ENCODE assay signal across 9 mouse cellular contexts in the genomic region with DNA sequence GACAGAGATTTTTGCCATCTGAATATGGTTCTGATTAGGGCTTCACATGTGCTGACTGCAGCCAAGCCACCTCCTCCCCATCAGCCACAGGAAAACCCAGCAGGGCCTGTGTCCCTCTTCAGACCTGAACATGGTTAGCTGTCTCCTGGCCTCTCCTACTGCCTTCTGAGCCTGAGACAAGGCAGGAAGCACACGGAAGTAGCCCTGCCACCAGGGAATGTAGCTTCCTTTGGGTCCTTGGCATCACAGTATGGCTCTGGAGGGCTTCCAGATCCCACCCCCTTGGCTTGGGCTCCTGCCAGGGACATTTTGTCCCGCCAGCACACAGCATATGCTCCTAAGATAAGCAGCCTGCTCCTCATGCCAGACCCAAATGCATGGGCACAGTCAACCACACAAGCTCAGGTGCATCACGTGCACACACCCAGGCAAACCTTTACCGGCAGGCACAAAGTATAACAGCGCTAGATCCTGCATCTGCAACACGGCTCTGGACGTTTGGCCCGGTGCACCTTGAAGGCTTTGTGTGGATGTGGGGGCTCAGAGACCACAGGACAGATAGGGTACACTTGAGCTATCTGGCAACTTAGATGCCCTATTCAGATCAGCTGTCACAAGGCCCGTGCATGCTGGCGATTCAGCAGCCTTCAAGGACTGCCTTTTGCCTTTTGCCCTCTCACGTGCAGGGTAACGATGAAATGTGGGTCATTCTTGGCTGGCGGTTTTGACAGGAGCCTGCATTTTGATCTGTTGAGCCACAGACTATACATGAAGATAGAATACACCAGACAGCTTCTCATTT. TPM values are rescaled to one million over a fixed set of nuclear protein-coding genes. Genes with fewer than 3 reads are reported as not detected.
DNase-seq lines count a peak whose midpoint lies in the region; ATAC-seq and TF ChIP-seq lines count a peak whose summit lies in the region.
"Had no signal": no experiment of that assay in that cellular context is flagged by ENCODE, and none has a peak within 500 bp of the region (broad histone marks: within the 10 kb centered on the region; RNA-seq: fewer than 3 reads in every experiment).

No protein-coding gene starts in this region.

- no peaks in the 10 kb centered on the region for H3K27me3 ChIP-seq in forebrain, embryonic 13.5 days
- no peaks in the 10 kb centered on the region for H3K27me3 ChIP-seq in forebrain, embryonic 12.5 days
- no peaks in the 10 kb centered on the region for H3K27me3 ChIP-seq in embryonic facial prominence, embryonic 14.5 days (replicated peaks; ENCODE audit: control insufficient read depth, insufficient read depth, low read length)
- H3K27me3 ChIP-seq in stomach, postnatal 0 days (ENCODE audit: control insufficient read depth, insufficient read depth, low read length), result no peaks in the 10 kb centered on the region

- H3K4me2 ChIP-seq in forebrain, embryonic 13.5 days, result no peak overlapping the region
- no peak overlapping the region for H3K4me2 ChIP-seq in forebrain, embryonic 12.5 days
- H3K4me2 ChIP-seq in embryonic facial prominence, embryonic 14.5 days (ENCODE audit: low read depth, low read length), result no peak overlapping the region
- no peak overlapping the region for H3K4me2 ChIP-seq in stomach, postnatal 0 days (replicated peaks; ENCODE audit: low read depth)

- ATAC-seq in forebrain, embryonic 13.5 days, result peak; percentile 76
- no peak for ATAC-seq in forebrain, embryonic 12.5 days (ENCODE audit: low FRiP score)
- no peak for ATAC-seq in embryonic facial prominence, embryonic 14.5 days (ENCODE audit: low read depth)
- peak; percentile 54 to 68 for ATAC-seq in hematopoietic stem cell, adult 5-6 weeks (replicated peaks in 1 of 2; ENCODE audit: insufficient read depth in 1 of 2, low FRiP score in 2 of 2, low TSS enrichment in 1 of 2, low read depth in 1 of 2, poor library complexity in 2 of 2, severe bottlenecking in 2 of 2)
- ATAC-seq in stomach, postnatal 0 days (ENCODE audit: low FRiP score, low TSS enrichment), result peak; percentile 39; the same call in 1 of the 2 replicates

- 77% methylated on average over 13 of the region's 13 CpGs for WGBS in forebrain, embryonic 13.5 days
- 85% methylated on average over 13 of the region's 13 CpGs for WGBS in forebrain, embryonic 12.5 days
- WGBS in embryonic facial prominence, embryonic 14.5 days, result 75% methylated on average over 13 of the region's 13 CpGs
- WGBS in stomach, postnatal 0 days, result 73% methylated on average over 13 of the region's 13 CpGs

- no peaks in the 10 kb centered on the region for H3K9me3 ChIP-seq in forebrain, embryonic 13.5 days (replicated peaks)
- H3K9me3 ChIP-seq in forebrain, embryonic 12.5 days, result no peaks in the 10 kb centered on the region
- H3K9me3 ChIP-seq in embryonic facial prominence, embryonic 14.5 days (ENCODE audit: control insufficient read depth, low read length), result no peaks in the 10 kb centered on the region
- no peaks in the 10 kb centered on the region for H3K9me3 ChIP-seq in stomach, postnatal 0 days (ENCODE audit: control insufficient read depth, low read length)

- no peak for TF ChIP-seq CTCF in stomach, postnatal 0 days (IDR thresholded peaks at IDR 0.05; ENCODE audit: low read depth)

- peak; percentile 88 to 92 for DNase-seq in adrenal gland, adult (ENCODE audit: inconsistent age in 2 of 2, low spot score in 1 of 2)
- no peak for DNase-seq in embryonic facial prominence, embryonic 14.5 days (ENCODE audit: low spot score)
- peak; percentile 77 to 78 for DNase-seq in lung, adult 18-20 months
- DNase-seq in stomach, postnatal 0 days (ENCODE audit: low spot score), result peak; percentile 44
- DNase-seq in embryo, embryonic 10.5 days (ENCODE audit: low spot score), result no peak

- TF ChIP-seq EP300 in stomach, postnatal 0 days (optimal IDR thresholded peaks at IDR 0.05), result peak; percentile 48

- no peak overlapping the region; the same call in 1 of the 2 replicates for H3K27ac ChIP-seq in forebrain, embryonic 13.5 days
- no peak overlapping the region for H3K27ac ChIP-seq in forebrain, embryonic 12.5 days
- 0 out of 2 replicates have a peak overlapping the region, but pooled peaks have one; percentile 33 for H3K27ac ChIP-seq in embryonic facial prominence, embryonic 14.5 days (replicated peaks; ENCODE audit: low read depth, low read length)
- peak overlapping the region; percentile 45 for H3K27ac ChIP-seq in stomach, postnatal 0 days (replicated peaks)

- H3K36me3 ChIP-seq in forebrain, embryonic 13.5 days (ENCODE audit: poor library complexity, severe bottlenecking), result no peaks in the 10 kb centered on the region
- no peaks in the 10 kb centered on the region for H3K36me3 ChIP-seq in forebrain, embryonic 12.5 days (replicated peaks)
- H3K36me3 ChIP-seq in embryonic facial prominence, embryonic 14.5 days (ENCODE audit: control insufficient read depth, insufficient read depth, low read length), result no peaks in the 10 kb centered on the region
- no peaks in the 10 kb centered on the region for H3K36me3 ChIP-seq in stomach, postnatal 0 days (ENCODE audit: control insufficient read depth, insufficient read depth, low read length)

- H3K9ac ChIP-seq in forebrain, embryonic 13.5 days, result no peak overlapping the region
- H3K9ac ChIP-seq in forebrain, embryonic 12.5 days, result no peak overlapping the region
- H3K9ac ChIP-seq in embryonic facial prominence, embryonic 14.5 days (ENCODE audit: low read depth, low read length), result no peak overlapping the region
- H3K9ac ChIP-seq in stomach, postnatal 0 days (ENCODE audit: low read length), result no peak overlapping the region

- no peak overlapping the region for H3K4me3 ChIP-seq in forebrain, embryonic 13.5 days
- H3K4me3 ChIP-seq in forebrain, embryonic 12.5 days (replicated peaks), result no peak overlapping the region
- H3K4me3 ChIP-seq in embryonic facial prominence, embryonic 14.5 days (ENCODE audit: low read depth, low read length), result no peak overlapping the region
- no peak overlapping the region for H3K4me3 ChIP-seq in stomach, postnatal 0 days (ENCODE audit: low read depth, low read length)

- H3K4me1 ChIP-seq in forebrain, embryonic 13.5 days, result peaks cover 13% of the 10 kb centered on the region; the same call in 1 of the 2 replicates
- H3K4me1 ChIP-seq in forebrain, embryonic 12.5 days, result no peaks in the 10 kb centered on the region
- peaks cover 12% of the 10 kb centered on the region for H3K4me1 ChIP-seq in embryonic facial prominence, embryonic 14.5 days (ENCODE audit: control insufficient read depth, insufficient read depth, low read length)
- H3K4me1 ChIP-seq in stomach, postnatal 0 days (replicated peaks; ENCODE audit: control insufficient read depth, insufficient read depth), result no peaks in the 10 kb centered on the region

RNA-seq across cellular contexts. Expression of a gene that starts 27.4 kb away (rescaled TPM):
- not detected in 2 replicates for polyA plus RNA-seq in forebrain, embryonic 13.5 days (2015; fragmentation: Nextera tagmentation; extraction: Ambion mirVana)
- polyA plus RNA-seq in forebrain, embryonic 12.5 days (2016; fragmentation: Nextera tagmentation; extraction: Ambion mirVana), result not detected in 2 replicates
- polyA plus RNA-seq in embryonic facial prominence, embryonic 14.5 days (2014; fragmentation: Nextera tagmentation; extraction: Ambion mirVana), result not detected in 2 replicates
- not detected in 2 replicates for total RNA-seq in hematopoietic stem cell, adult 5-6 weeks (2017)
- polyA plus RNA-seq in stomach, postnatal 0 days (2015; fragmentation: Nextera tagmentation; extraction: Ambion mirVana), result not detected in 2 replicates
- polyA plus RNA-seq: liver, embryonic 16.5 days had no signal

Comparison
In these comparisons a context has a peak if more than half of its experiments do, and no peak if none do; other contexts are left out.
1. ATAC-seq: peak in forebrain, embryonic 13.5 days (single experiment), hematopoietic stem cell, adult 5-6 weeks (2 of 2) and stomach, postnatal 0 days (single experiment); none in forebrain, embryonic 12.5 days (single experiment) and embryonic facial prominence, embryonic 14.5 days (single experiment).
2. H3K27ac ChIP-seq: peak in embryonic facial prominence, embryonic 14.5 days (single experiment) and stomach, postnatal 0 days (single experiment); none in forebrain, embryonic 13.5 days (single experiment) and forebrain, embryonic 12.5 days (single experiment).
3. DNase-seq: peak in adrenal gland, adult (2 of 2), lung, adult 18-20 months (2 of 2) and stomach, postnatal 0 days (single experiment); none in embryonic facial prominence, embryonic 14.5 days (single experiment) and embryo, embryonic 10.5 days (single experiment).